Mouse (Mus musculus) small intestine, adult 2 months (tissue): ENCODE measurements around the gene Ctbs. TPM values are rescaled to one million over a fixed set of nuclear protein-coding genes. Genes with fewer than 3 reads are reported as not detected.
"Not testable (repeated sequence)": the region's sequence is repeated elsewhere in the genome, so short reads cannot be mapped to it uniquely, and the experiment has no call there.

ENCODE experiments used
- H3K27ac ChIP-seq: fragments of 200-500 bp; 2 replicates; pipeline ENCODE4 v1.5.1; 2012; ENCODE audit warnings: low read depth, low read length, control low read depth, inconsistent platforms; ENCODE audit not compliant: insufficient read depth
- H3K27me3 ChIP-seq: fragments of 200-500 bp; 2 replicates; pipeline ENCODE4 v1.6.1; 2012; ENCODE audit warnings: mild to moderate bottlenecking, moderate library complexity, low read length, inconsistent platforms; ENCODE audit not compliant: control insufficient read depth, insufficient read depth
- H3K36me3 ChIP-seq: fragments of 200-500 bp; 2 replicates; pipeline ENCODE4 v1.6.1; 2012; ENCODE audit warnings: mild to moderate bottlenecking, low read length, control low read depth, inconsistent platforms; ENCODE audit not compliant: control insufficient read depth, insufficient read depth
- H3K4me1 ChIP-seq: fragments of 200-500 bp; 2 replicates; pipeline ENCODE4 v1.6.1; 2012; ENCODE audit warnings: low read length, inconsistent platforms, mixed read lengths; ENCODE audit not compliant: control insufficient read depth, insufficient read depth, insufficient read length
- H3K4me3 ChIP-seq: fragments of 200-500 bp; 2 replicates; pipeline ENCODE4 v1.5.1; 2012; ENCODE audit warnings: low read depth, mild to moderate bottlenecking, control low read depth, inconsistent platforms, low read length, moderate library complexity
- CTCF ChIP-seq: fragments of 200-500 bp; IDR thresholded peaks from 2 replicates; pipeline ENCODE4 v1.5.1; 2012; ENCODE audit warnings: low read depth, mild to moderate bottlenecking, control low read depth, inconsistent platforms, low read length, moderate library complexity, mixed read lengths; ENCODE audit not compliant: insufficient replicate concordance, insufficient read length; ENCODE audit errors: extremely low read depth
- POLR2A ChIP-seq: fragments of 200-500 bp; IDR thresholded peaks from 2 replicates; pipeline ENCODE4 v1.6.1; 2012; ENCODE audit warnings: low read depth, mild to moderate bottlenecking, control low read depth, inconsistent platforms, low read length, moderate library complexity
- WGBS: fragments of 180-500 bp; shearing (Covaris S2); methylation state at CpG from one replicate; pipeline ENCODE4 v1.1.7; 2018; 5-methylcytosine and 5-hydroxymethylcytosine counted together
- polyA plus RNA-seq: library from polyadenylated mRNA; depleted of rRNA; stranded (reverse); fragments of >200 nt; gene quantifications from 2 replicates; pipeline ENCODE4 v1.2.3, GENCODE M21; 2012

Ctbs gene
- polyA plus RNA-seq, 1 experiment, result 0.70 TPM

- WGBS, result 93% methylated on average over 9 of the region's 9 CpGs
- Histone ChIP-seq H3K27ac (no peak overlapping the region), H3K36me3 (peaks cover 42% of the 10 kb centered on the region), H3K4me1 (peaks cover 4% of the 10 kb centered on the region), H3K27me3 (no peaks in the 10 kb centered on the region), H3K4me3 (no peak overlapping the region)
- TF ChIP-seq POLR2A, result no peak
- no peak for TF ChIP-seq CTCF
These were observed 30.1 kb upstream of the Ctbs start for GRCm38 (mm10) chr3:146419534-146419933.

GRCm38 (mm10) chr3:146419992-146420537 is 29.5 kb upstream of the Ctbs start:
- Histone ChIP-seq H3K4me3 (no peak overlapping the region), H3K27me3 (no peaks in the 10 kb centered on the region), H3K27ac (no peak overlapping the region), H3K4me1 (peaks cover 2% of the 10 kb centered on the region; the same call in 1 of the 2 replicates), H3K36me3 (peaks cover 44% of the 10 kb centered on the region)
- TF ChIP-seq CTCF (no peak), POLR2A (no peak)
- 90% methylated on average over 15 of the region's 15 CpGs for WGBS

DNA sequence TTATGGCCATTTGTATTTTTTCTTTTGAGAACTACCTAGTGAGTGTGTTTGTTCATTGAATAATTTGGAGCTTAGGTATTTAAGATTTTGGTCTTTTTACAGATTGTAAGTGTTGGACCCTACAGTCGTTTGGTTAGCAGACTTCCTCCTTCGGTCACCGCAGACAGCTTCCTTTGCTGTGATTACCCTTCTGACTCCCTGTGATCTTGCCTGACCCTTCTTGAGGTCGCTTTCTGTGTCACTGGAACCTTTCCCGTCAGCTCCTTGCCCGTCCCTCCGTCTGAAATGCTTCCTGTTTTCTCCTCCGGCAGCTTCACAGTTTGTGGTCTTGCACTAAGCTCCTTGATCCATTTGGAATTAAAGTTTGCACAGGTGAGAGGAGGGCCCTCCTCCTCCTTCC is 27.8 kb upstream of the Ctbs start:
- Histone ChIP-seq H3K27ac (no peak overlapping the region), H3K27me3 (no peaks in the 10 kb centered on the region), H3K36me3 (peaks cover 50% of the 10 kb centered on the region), H3K4me1 (peaks cover 2% of the 10 kb centered on the region; the same call in 1 of the 2 replicates), H3K4me3 (no peak overlapping the region)
- WGBS, result 52% methylated on average over 8 of the region's 8 CpGs
- TF ChIP-seq POLR2A (no peak), CTCF (no peak)

DNA sequence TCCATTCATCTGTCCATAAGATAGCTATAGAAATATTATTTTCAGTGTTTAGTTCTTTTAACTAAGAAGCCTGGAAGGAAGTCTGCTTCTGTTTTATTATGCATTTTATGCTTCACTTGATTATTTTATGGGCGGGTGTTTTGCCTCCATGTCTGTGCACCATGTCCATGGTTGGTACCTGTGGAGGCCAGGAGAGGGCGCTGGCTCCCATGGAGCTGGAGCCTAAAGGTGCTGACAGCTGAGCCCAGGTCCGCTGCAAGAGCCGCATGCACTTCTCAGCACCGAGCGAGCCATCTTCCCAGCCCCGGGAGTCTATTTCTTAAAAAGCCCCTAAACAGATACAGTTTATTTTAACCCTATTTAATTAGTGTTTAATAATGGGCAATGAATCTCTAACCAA is 25.9 kb upstream of the Ctbs start:
- peaks cover 2% of the 10 kb centered on the region; the same call in 1 of the 2 replicates for H3K4me1 ChIP-seq
- no peak overlapping the region for H3K4me3 ChIP-seq
- 89% methylated on average over 7 of the region's 7 CpGs for WGBS
- no peaks in the 10 kb centered on the region for H3K27me3 ChIP-seq
- H3K36me3 ChIP-seq, result peaks cover 61% of the 10 kb centered on the region
- H3K27ac ChIP-seq, result no peak overlapping the region
- TF ChIP-seq CTCF, result peak; percentile 43; the same call in 1 of the 2 replicates
- no peak for TF ChIP-seq POLR2A

DNA sequence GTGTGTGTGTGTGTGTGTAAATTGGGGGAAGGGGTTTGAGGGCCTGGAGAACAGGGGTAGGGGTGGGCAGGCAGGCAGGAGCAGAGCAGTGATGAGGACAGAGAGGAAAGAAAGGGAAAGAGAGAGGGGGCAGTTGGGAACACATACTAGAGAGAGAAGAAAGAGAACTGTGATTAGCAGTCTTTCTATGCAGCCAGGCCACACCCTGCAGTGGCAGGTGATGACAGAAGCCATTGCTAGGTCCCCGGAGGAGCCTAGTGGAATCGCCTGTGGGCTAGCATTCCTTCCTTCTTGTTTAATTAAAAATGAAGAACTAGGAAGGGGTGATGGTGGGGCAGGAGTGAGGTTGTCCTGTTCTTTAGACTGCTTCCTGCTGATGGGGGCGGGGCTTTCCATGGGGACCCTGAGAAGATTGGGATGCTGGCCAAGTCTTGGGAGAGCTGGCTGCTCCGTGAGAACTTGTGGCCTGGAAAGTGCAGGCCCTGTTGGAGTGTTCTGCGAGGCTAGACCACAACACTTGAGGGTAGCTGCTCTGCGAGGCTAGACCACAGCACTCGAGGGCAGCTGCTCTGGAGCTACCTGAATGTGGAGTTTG is 25.2 kb upstream of the Ctbs start:
- no peak for TF ChIP-seq CTCF
- TF ChIP-seq POLR2A, result no peak
- peaks cover 2% of the 10 kb centered on the region; the same call in 1 of the 2 replicates for H3K4me1 ChIP-seq
- H3K27ac ChIP-seq, result no peak overlapping the region
- H3K36me3 ChIP-seq, result peaks cover 57% of the 10 kb centered on the region
- 54% methylated on average over 7 of the region's 7 CpGs for WGBS
- no peaks in the 10 kb centered on the region for H3K27me3 ChIP-seq
- H3K4me3 ChIP-seq, result no peak overlapping the region

DNA sequence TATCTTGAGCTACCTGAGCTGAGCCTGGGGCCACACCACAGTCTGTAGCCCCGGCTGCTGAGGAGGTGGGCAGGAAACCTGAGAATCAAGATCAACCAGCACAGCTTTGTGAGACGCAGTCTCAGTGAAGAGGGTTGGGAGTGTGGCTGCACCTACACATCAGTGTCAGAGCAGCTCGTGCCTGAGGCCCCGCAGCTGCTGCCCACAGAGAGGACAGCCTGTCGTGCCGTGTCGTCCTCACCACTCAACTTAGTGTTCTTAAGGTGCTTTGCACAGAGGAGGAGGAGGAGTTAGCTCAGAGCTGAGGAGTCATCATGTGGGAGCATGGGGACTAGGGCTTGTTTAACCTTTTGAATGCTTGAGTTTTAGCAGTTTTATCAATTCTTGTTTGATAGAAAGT is 23.7 kb upstream of the Ctbs start:
- WGBS, result 90% methylated on average over 7 of the region's 7 CpGs
- H3K36me3 ChIP-seq, result peaks cover 52% of the 10 kb centered on the region

DNA sequence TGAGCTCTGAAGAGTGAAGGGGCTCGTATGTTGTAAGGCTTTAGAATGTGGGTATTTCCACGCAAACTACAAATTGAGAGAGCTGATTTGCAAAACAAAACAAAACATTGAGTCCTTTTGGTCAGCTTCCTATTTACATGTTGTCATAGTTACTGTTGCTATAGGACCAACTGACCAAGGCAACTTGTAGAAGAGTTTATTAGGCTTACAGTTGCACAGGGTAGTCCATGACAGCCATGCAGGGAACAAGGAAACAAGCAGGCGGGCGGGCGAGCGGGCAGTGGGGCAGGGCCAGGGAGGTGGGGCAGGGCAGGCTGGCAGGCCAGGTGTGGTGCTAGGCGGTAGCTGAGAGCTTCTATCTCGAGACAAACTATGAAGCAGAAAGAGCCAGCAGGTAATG is 23.1 kb upstream of the Ctbs start:
- H3K27ac ChIP-seq, result no peak overlapping the region
- H3K4me1 ChIP-seq, result peaks cover 2% of the 10 kb centered on the region; the same call in 1 of the 2 replicates
- H3K36me3 ChIP-seq, result peaks cover 51% of the 10 kb centered on the region
- H3K4me3 ChIP-seq, result no peak overlapping the region
- WGBS, result 78% methylated on average over 8 of the region's 8 CpGs
- no peaks in the 10 kb centered on the region for H3K27me3 ChIP-seq
- TF ChIP-seq POLR2A (no peak), CTCF (no peak)

More for the DNA sequence above, 23.7 kb upstream of the Ctbs start:
- TF ChIP-seq POLR2A, result no peak
- TF ChIP-seq CTCF, result no peak
- no peak overlapping the region for H3K4me3 ChIP-seq
- H3K27ac ChIP-seq, result no peak overlapping the region
- H3K27me3 ChIP-seq, result no peaks in the 10 kb centered on the region
- peaks cover 2% of the 10 kb centered on the region; the same call in 1 of the 2 replicates for H3K4me1 ChIP-seq

DNA sequence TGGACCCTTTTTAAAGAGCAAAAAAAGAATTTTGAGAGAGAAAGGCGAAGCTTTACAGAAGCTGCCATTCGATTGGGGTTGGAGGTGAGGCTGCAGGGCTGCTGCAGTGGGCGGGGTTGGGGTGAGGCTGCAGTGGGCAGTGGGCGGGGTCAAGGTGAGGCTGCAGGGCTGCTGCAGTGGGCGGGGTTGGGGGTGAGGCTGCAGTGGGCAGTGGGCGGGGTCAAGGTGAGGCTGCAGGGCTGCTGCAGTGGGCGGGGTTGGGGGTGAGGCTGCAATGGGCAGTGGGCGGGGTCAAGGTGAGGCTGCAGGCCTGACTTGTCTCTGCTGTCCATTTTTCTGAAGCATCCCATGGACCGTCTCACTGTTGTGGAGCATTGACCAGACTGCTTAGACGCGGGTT is 16.5 kb upstream of the Ctbs start:
- not testable (repeated sequence) for H3K27me3 ChIP-seq, H3K27ac ChIP-seq, H3K4me1 ChIP-seq, H3K4me3 ChIP-seq
- 91% methylated on average over 11 of the region's 11 CpGs for WGBS
- H3K36me3 ChIP-seq, result peaks cover 61% of the 10 kb centered on the region
